Mouse (Mus musculus): ENCODE measurements around the gene B4galt2.

- no peak for TF ChIP-seq GATA1 (IDR thresholded peaks at IDR 0.05; ENCODE audit: low read length)
- TF ChIP-seq TAL1 (IDR thresholded peaks at IDR 0.05; ENCODE audit: low read length), result no peak
Measured at GRCm38 (mm10) chr4:117913421-117913820, 30.1 kb upstream of the B4galt2 start.

Measured in erythroblast, embryonic 14.5 days (primary cell).